Mouse (Mus musculus) testis, postnatal 14 days (tissue): Measurements from ENCODE around the gene Fcgr3.
"Not testable (repeated sequence)": the region's sequence is repeated elsewhere in the genome, so short reads cannot be mapped to it uniquely, and the experiment has no call there.

Experiments
- DNase-seq: peaks from one replicate; pipeline ENCODE4 v3.0.0; 2021; ENCODE audit warnings: low spot score

The Fcgr3 gene

DNA sequence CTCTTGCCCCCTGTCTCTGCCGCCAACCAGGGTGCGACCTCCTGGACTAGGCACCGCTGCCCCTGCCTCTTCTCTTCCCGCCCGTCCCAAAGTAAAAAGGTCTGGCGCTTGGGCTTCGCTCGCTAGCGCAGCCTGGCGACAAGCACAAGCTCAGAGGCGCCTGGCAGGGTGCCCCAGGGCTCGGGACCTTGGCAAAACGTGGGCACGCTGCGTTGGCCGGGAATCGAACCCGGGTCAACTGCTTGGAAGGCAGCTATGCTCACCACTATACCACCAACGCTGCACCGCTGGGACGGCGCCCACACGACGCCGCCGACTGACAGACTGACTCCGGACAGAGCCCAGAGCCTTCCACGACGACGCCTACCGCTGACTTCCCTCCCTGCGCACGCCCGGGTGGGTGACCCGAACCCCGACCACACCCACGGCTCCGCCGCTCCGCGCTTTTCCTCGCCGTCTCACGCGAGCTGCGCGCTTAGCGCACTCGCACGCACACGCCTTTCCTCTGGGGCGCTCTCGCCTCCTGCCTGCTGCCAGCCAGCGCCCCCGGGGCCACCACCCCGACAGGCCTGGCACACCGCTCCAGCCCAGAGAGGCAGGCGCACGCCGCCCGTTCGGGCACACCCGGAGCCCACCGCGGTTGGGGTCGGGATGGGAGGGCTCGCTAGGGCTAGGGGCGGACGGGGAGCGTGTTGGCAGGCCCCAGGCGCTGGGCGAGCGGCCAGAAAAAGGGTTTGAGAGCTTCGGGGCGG lies at the start of gene Fcgr3:
TSS of gene Fcgr3 (minus strand) at position 445 of the 752 bp plus-strand sequence.
- DNase-seq: peak; percentile 87

DNA sequence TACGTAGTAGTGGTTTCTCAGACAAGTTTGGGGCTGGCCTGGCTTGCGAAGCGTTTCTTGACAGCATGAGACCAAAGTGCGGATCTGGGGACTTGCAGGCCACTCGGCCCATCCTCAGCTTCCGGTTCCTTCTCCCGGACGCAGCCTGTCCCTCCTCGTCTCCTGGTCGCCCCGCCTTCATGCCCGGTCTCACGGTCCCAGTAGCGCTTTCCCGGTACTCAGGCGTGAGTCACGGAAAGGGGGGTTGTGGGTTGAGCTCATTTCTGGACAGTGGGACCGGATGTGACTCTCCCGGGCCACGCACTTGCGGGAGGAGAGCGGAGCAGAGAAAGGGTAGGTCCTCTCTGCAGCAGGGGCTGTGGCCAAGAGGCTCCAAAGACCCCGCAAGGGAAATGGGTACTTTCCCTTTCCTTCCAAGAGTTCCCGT lies 49.2 kb upstream of the Fcgr3 start, which contains the start of gene Cfap126:
TSS of gene Cfap126 (plus strand) at position 46 of the 427 bp plus-strand sequence.
- peak; percentile 60 for DNase-seq

DNA sequence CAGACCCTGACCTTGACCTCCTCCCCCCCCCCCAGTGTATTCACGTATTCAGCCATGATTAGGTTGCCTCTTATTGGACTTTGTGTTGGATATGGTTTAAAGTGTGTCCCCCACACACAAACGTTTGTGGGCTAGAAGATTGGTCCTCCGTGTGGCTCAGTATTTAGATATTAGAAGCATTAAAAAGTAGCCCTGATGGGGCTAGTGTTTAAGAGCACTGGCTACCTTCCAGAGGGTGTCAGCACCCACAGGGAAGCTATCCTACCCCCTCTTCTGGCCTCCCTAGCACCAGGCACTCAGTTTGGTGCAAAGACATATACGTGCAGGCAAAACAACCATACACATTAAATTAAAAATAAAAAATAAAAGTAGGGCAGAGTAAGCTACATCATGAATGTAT lies 48.3 kb upstream of the Fcgr3 start:
- no peak for DNase-seq

DNA sequence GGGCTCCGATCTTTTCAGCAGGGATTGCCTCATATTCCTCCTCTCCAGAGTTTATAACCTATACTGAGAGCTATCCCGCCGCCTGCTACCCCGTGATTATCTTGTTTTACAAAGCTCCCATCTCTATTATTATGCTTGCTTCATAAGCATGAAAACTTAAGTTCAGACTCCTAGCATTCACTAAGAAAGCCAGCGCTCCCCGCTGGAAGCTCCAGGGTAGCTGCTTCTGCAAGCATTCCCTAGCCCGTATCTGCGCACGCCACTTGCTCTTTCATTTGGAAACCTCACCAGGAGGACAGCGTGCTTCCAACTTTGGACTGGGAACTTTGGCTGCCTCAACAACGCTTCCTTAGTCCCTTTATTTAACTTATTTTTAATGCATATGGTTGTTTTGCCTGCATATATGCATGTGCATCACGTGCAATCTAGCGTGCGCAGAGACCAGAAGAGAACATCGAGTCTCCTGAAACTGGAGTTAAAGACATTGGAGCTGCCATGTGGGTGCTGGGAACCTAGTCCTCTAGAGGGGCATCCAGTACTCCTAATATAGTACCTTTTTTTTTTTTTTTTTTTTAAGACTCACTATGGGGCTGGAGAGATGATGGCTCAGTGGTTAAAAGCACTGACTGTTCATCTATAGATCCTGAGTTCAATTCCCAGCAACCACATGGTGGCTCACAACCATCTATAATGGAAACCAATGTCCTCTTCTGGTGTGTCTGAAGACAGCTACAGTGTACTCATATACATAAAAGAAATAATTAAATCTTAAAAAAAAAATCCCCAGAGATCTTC lies 47.2 kb upstream of the Fcgr3 start:
- DNase-seq: peak; percentile 40

DNA sequence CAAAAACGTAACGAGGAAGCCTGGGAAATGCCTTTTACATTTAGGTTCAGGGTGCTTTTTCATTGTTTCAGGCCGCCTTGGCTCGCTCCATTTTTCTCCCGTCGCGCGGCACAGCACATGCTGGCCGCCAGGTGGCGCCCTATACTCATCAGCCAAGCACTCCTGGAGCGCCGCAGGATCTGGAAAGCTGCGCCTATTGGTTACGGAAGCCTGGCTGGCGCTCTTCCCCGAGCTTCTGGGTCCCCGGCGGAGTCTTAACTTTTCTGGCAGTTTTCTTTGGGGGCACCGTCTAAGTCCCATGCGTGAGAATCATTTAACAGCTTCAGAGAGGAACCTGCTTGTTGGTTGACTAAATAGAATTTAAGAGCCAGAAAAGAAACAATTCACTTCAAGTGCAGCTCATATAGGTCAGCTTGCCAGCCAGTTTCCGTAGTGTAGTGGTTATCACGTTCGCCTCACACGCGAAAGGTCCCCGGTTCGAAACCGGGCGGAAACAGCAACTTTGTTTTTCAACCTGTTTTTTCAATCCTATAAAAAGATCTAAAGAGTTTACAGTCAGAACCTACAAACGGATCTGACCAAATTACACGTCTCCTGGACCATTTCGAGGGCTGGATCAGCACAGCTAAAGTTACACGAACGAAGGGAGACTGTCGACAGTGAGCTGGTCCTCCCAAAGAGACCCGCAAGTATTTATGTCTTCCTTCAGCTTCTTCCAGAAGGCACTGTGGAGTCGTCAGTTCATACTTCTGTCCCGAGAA lies 46.5 kb upstream of the Fcgr3 start:
- DNase-seq: peak; percentile 90

DNA sequence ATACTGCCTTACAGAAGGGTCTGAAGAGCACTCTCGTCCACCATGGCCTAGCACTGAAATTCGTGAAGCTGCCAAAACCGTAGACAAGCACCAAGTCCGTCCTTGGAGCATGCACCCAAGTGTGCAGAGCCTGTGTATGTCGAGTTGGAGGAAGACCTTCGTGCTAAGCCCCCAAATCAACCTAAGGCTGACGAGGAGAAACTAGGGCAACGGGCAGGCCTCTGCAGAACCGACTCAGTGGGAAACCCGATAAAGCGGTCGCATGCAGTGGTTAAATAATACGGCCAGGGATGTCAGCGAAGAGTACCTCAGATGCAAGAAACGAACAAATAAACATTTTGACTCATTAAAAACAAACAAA lies 45.9 kb upstream of the Fcgr3 start:
- no peak for DNase-seq

DNA sequence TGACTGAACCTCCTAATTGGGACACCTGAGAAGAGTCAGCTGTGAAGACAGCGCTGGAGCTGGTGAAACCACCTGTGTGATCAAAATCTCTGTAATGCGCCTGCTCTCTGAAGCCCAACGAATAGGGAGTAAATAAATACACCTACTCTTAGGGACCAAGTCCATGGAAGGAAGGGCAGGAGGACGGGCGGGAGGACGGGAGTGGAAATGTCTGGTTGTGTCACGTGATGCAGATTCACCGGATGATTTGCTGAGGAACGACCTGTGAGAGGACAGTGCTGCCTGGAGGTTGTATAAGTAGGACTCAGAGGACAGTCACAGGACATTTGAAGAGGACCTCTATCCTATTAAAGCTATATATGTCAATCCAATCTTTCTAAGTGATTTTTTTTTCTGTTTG lies 44.9 kb upstream of the Fcgr3 start:
- no peak for DNase-seq

DNA sequence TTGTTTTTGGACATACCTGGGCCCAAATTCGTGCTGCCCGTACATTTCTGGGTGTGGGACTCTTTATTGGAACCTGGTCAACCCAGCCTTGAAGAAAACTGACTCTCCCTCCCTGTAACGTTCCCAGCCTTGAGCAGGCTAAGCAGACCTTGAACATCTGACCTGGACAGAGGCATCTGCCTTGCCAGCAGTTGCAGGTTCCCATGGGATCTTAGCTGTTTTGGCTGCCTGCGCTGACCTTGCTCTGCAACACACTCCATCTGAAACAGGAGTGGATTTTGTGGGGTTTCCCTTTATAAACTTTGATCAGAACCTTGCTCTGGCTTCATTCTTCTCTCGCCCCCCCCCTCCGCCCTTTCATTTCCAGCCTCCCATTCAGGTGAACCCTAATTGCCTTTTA lies 40.5 kb upstream of the Fcgr3 start:
- peak; percentile 74 for DNase-seq

DNA sequence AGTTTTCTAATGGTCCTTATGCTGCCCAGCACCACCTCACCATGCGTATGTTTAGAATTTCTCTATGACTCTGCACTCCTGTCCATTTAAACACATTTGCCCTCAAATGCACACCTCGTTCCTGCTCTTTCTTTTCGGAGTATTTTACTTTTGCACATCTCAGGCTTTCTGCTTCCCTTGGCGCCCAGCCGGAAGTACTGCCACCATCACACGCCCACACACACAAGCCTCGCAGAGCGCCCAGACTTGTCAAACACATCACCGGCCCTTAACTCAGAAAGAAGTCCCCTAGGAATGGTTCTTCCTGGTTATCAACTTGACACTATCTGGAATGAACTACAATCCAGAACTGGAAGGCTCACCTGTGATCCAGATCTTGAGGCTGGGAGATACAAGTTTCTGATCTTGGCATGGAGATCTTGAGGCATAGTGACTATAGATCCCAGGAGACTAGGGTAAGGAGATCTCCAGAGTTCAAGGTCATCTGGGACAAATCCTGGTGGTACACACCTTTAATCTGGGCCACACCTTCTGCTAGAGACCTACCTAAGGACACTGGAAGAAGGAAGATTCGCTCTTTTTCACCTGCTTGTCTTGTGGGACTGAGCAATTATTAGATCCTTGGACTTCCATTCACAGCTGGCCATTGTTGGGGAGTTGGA lies 38.6 kb upstream of the Fcgr3 start:
- no peak for DNase-seq

DNA sequence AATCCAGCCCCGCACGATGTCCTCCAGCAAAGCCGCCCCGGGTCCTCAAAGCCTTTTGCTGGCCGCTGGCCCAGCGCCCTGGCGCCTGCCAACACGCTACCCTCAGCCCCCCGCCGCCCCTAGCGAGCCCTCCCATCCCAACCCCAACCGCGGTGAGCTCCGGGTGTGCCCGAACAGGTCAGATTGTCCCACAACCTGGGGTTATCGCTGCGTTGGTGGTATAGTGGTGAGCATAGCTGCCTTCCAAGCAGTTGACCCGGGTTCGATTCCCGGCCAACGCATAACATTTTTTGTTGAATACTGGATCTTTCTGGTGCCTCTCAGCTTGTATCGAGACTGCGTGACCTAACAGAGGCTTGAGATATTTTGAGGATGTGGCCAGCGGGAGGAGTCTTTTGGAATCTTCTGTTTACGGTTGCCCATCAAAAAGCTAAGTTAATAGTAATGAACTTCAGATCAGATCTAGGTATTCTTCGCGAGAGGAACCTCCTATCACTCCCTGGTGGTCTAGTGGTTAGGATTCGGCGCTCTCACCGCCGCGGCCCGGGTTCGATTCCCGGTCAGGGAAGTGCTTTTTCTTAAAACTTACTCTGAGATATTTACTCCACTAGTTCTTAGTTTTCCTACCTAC lies 37.9 kb upstream of the Fcgr3 start:
- peak; percentile 78 for DNase-seq

DNA sequence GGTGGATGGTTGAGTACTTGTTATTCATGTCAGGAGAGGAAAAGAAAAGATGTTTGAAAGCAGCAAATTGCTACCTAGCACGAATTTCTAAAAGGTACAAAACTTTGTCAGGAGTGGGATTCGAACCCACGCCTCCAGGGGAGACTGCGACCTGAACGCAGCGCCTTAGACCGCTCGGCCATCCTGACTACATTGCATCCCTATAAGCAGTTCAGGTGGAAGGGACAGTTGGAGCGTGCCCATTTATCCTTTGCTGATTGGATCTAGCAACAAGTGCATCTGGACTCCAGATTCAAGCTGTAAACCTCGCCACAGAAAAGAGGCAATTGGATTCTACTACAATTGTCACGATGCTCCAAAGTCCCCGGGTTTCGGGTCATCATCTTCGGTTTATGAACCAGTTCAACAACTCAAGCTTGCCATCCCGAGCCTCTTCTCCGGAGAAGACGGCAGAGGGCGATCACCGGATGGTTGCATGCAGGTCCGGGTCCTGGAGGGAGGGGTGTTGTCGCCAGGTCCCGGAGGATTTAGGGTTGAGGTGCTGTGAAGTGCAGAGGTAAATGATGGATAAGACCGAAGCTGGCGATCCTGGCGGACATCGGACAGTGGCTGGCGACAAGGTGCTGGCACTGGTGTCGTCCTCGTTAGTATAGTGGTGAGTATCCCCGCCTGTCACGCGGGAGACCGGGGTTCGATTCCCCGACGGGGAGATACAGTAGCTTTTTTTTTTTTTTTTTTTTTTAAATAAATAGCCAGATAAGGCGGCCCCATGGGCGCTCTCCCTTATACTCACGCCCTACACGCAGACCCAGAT lies 37.2 kb upstream of the Fcgr3 start:
- DNase-seq: peak; percentile 81

DNA sequence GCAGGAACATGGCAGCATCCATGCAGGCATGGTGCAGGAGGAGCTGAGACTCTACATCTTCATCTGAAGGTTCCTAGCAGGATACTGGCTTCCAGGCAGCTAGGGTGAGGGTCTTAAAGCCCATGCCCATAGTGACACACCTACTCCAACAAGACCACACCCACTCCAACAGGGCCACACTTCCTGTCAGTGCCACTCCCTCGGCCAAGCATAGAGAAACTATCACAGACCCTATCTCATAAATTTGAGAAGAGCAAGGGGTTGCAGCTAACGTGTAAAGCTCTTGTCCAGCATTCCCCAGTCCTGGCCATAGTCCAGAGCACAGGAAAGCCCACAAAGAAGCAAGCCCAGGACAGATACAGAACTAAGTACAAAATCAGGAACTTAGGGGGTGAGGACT lies 36.3 kb upstream of the Fcgr3 start:
- no peak for DNase-seq

DNA sequence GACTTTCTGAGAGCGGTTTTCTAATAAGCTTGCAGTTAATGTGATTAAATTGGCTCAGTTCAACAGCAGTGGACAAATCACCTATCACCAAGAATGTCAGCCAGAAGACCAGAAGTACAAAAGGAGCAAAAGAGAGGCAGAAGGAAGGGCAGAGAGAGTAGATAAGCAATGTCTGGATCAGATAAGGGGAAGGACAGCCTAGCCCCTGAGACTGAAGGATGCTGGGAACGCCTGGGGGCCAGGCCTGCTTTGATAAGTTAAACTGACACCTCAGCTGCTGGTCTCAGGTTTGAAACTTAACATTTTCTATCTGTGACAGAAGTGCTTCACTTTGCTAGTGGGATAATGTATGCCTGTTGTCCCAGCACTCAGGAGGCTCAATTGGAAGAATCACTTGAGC lies 32.9 kb upstream of the Fcgr3 start:
- DNase-seq: no peak

DNA sequence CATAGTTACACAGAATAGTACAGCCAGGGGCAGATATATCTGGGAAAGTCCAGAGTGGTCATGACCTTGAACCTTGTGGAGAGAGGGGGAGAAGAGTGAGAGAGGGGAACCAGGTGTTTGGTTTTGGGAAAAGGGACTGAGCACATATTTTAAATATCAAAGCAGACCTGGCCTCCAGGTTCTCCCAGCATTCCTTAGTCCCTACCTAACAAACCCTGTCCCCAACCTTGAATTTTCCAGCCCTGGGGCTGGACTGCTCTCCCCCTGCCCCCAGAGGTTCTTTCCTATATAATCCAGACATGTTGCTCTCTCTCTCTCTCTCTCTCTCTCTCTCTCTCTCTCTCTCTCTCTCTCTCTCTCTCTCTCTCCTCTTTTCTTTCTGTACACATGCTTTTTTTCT lies 32.4 kb upstream of the Fcgr3 start:
- no peak for DNase-seq

DNA sequence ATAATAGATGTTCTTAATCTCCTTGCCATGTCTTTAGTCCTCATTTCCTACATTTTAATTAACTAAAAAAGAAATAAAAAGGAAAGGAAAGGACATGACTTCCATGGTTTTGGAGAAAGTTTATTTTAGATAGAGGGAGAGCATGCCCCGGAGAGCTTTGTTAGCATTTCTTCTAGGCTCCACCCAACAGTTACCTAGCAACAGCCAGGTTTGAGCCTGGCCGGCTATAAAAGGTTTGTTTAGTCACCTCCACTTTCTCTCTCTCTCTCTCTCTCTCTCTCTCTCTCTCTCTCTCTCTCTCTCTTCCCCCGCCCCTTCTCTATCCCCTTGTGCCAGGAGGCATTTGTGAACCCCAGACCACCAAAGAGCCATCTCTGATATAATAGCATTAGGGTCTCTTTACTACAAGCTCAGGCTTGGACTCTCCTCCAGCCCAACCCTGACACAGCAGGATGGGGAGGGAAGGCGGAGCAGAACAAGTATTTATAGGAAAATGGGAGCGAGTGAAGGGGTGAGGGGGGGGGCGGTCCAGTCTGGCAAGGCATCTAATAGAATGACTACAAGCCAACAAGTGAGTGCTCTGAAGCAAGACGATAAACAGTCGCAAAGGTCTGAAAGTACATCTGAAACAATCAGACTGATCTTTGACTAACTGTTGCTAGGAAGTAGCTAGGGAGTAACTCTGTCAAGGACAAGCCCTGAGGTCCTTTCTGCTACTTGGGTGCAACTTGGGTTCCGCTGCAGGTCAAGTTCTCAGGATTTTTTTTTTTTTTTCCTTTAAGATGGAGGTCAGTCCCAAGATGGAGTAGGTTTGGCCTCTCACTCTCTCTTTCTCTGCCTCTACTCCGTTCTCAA lies 31.6 kb upstream of the Fcgr3 start:
- DNase-seq: no peak

DNA sequence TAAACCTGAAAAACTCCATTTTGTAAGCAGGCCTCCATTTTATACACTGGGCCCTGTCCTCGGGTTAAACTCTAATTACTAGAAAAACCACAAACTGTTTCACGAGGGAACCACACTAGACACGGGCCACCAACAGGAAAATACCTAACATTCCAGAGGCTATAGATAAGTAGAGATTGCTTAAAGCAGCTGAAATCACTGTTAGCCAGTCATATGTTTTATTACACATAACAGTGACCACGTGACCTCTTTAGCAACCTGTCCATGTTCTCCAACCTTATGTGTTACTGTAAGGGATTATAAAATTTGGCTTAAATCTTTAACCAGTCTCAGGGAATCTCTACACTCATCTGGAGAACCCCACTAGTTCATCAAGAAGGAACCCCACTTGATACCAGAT lies 29.7 kb upstream of the Fcgr3 start:
- DNase-seq: no peak

DNA sequence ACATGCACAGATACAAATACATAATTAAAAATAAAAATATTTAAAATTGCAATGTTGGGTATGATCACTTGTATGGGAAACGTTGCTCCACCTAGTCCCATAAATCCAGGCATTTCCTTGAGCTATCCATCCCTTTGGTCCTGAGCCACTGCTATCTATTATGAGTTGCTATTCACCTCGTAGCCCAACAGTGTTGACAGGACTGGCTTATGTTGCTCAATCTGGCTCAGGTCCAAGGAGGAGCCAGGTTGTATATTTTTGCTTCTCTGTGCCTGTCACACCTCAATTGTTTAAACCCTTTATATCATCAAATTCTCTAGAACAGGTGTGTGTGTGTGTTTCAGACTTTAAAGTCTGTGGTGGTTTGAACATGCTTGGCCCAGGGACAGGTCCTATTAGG lies 26.0 kb upstream of the Fcgr3 start:
- no peak for DNase-seq

DNA sequence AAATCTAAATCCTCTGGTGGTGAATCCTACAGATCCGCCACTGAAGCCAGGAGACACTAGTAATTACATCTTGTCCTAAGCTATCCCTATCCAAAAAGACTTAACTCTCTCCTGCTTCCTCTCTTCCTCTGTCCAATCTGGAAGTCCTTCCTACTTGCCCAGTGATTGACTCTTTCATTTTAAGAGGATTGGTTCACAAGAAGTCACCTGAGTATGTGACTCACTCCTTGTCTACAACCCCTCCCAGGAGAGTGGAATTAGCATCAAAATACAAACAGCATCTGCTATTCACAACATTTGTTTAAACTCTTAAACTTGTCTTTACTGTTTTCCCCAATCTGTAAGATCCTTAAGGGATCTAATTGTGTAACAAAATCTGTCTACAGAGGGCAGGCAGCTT lies 25.2 kb upstream of the Fcgr3 start:
- DNase-seq: no peak

DNA sequence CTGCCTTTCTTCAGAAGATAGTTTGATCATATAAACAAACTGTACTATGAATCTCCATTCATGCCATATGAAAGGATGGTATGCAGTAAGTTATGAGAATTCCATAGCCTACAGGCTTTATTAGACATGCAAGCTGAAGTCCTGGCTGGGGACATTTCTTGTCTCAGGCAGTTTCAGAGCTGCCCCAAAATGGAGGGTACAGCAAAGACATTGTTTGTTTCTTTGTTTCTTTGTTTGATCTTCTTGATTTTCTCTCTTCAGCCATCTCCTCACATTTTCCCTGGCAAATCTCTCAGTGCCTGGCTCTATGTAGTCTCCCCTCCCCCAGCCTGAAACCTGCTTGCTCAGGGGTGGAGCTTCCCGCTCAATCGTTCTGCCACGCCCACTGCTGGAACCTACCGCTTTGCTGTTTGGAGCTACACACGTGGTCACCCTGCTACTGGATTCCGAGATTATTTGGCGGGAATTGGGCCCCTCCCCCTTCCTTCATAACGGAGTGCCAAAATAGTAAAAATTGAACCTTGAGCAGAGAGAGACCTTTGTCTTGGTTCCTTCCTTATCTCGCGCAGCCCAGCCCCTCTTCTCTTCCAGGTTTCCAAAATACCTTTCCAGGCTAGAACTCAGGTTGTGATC lies 23.6 kb upstream of the Fcgr3 start:
- not testable (repeated sequence) for DNase-seq
